Mouse (Mus musculus): Measurements from ENCODE around the gene Cyp4a12b. TPM values are rescaled to one million over a fixed set of nuclear protein-coding genes. Genes with fewer than 3 reads are reported as not detected.

The Cyp4a12b gene
- total RNA-seq (2023), result not detected

GRCm38 (mm10) chr4:115411324-115411723 lies at the start of gene Cyp4a12b:
TSS of gene Cyp4a12b (plus strand) at chr4:115411624.

GRCm38 (mm10) chr4:115452304-115452703 lies 40.9 kb downstream of the Cyp4a12b start, which contains the start of gene Cyp4a30b:
TSS of gene Cyp4a30b (plus strand) at chr4:115452604.

Other genes starting within 250 kb of the Cyp4a12b start
- not detected for gene Cyp4a29, start 169.5 kb upstream of the Cyp4a12b start, total RNA-seq (2023)
- not detected for gene Cyp4a12a, start 112.6 kb upstream of the Cyp4a12b start, total RNA-seq (2023)
- gene Cyp4a30b, start 41.0 kb downstream of the Cyp4a12b start, total RNA-seq (2023), result not detected
- gene Cyp4a14, start 84.5 kb downstream of the Cyp4a12b start, total RNA-seq (2023), result not detected
- not detected for gene Cyp4a10, start 106.6 kb downstream of the Cyp4a12b start, total RNA-seq (2023)
- gene Cyp4a31, start 152.0 kb downstream of the Cyp4a12b start, total RNA-seq (2023), result not detected
- gene Cyp4a32, start 189.3 kb downstream of the Cyp4a12b start, total RNA-seq (2023), result not detected
- gene Cyp4b1, start 236.1 kb downstream of the Cyp4a12b start, total RNA-seq (2023), result under 1 TPM in 1 of 2 experiments, not detected in 1; 0.42 TPM

Measured in neutrophil, adult 59 days (primary cell).